Mouse (Mus musculus) spleen, adult 18-20 months (tissue): ENCODE measurements around the gene Retsat.

Experiments
- DNase-seq, 2 experiments: peaks; one replicate each; pipeline ENCODE4 v3.0.0; 2022; ENCODE audit warnings: mixed read lengths in 2 of 2

Retsat gene

GRCm38 (mm10) chr6:72590111-72590510 lies 8.2 kb upstream of the Retsat start:
- DNase-seq = no peak

DNA sequence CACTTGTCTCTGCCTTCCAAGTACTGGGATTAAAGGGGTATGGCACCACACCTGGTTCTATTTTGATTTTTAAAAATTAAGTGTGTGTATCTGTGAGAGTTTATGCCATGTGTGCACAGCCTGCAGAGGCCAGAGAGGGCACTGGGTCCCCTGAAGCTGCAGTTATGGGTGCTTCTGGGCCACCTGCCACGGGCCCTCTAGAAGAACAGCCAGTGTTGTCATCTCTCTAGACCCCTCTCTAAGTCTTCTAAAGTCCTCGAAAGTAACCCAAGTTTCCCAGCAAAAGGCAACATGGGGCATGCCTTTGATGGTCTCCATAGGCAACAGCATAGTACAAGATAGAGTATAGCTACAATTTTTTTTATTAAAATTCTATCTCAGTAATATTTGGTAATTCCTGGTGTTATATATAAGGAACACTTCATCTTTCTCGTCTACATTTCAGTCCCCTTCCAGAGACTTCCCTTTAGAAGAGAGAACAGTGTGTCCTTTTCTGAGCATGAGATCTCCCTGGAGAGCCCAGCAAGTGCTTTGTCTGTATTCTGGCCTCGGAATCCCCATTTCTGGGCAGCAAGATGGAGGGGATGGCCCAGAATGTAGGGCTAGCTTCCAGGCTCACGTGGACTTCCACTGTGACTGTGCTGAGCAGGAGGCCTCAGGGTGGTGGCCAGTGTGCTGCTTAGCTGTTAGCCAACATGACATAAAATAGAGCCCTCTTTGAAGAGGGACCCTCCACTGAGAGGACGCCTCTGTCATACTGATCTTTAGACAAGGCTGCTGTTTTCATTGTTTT lies 5.1 kb upstream of the Retsat start:
- no peak for DNase-seq

GRCm38 (mm10) chr6:72593914-72594313 lies 4.4 kb upstream of the Retsat start:
- DNase-seq = no peak

- no peak for DNase-seq
Observed at GRCm38 (mm10) chr6:72597083-72597874, 996 bp upstream of the Retsat start.

DNA sequence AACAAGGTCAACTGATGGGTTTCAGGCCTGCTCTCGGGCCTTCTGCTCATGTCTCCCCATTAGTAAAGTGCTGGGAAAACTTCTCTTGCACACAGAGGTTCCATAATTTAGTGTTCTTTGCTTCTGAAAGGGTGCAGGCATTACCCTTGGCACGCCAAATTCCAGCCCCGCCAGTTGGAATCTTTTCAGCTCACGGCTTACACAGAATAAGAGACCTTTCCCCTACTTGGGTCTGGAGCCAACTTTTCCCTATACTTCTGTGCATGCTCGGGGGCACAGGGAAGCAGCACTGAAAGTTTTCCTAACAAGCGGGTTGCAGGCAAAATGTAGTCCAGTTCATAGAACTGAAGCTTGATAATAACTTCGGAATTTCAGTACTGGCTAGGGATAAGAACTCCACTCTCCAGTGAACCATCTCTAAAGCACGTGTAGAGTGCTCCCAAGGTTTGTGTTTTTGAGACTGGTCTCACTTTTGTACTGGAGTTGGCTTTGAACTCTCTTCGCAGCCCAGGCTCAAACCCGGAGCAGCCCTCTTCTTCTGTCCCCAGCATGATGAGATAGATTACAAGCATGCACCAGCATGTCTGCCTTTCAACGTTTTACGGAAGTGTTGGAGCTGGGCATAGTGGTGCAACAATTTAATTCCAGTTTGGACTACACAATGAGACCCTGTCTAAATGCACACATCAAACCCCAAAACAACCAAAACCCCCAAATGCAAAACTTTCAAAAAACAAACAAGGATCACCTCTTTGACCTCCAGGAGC lies 699 bp downstream of the Retsat start:
- no peak for DNase-seq

- DNase-seq = no peak
Observed at GRCm38 (mm10) chr6:72600216-72600615, 1.9 kb downstream of the Retsat start.

DNA sequence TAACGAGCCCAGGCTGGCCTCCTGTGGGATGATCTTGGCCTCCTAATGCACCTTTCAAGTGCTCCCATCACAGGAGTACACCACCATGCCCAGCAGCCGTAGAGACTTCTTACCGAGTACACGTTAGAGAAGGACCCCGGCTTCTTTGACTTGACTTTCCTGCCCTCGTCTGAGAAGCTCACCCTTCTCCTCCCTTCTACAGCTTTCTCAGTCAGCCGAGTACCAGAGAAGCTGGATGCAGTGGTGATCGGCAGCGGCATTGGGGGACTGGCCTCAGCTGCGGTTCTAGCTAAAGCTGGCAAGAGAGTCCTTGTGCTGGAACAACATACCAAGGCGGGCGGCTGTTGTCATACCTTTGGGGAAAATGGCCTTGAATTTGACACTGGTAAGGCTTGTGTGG lies 2.5 kb downstream of the Retsat start:
- no peak for DNase-seq

GRCm38 (mm10) chr6:72601732-72602131 lies 3.5 kb downstream of the Retsat start:
- DNase-seq = peak; percentile 70 to 86

DNA sequence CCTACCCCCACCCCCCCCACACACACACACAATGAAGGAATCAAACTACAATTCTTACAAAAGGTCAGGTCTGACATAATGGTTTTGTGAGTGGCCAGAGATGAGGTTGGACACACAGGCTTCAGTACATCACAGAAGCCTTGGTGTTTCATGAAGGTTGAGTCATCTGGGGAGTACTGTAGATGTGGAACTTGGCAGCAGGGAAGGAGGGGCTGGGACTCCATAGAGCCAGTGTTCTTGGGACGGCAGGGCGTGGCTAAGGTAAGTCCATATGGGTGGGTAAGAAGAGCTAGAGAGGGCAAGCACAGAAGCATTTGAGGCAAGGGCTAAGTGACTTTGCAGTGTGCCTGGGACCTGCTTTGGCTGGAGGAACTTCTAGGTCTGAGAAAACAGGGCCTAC lies 5.8 kb downstream of the Retsat start:
- DNase-seq = no peak

- no peak for DNase-seq
Observed at GRCm38 (mm10) chr6:72607060-72607459, 8.8 kb downstream of the Retsat start.

DNA sequence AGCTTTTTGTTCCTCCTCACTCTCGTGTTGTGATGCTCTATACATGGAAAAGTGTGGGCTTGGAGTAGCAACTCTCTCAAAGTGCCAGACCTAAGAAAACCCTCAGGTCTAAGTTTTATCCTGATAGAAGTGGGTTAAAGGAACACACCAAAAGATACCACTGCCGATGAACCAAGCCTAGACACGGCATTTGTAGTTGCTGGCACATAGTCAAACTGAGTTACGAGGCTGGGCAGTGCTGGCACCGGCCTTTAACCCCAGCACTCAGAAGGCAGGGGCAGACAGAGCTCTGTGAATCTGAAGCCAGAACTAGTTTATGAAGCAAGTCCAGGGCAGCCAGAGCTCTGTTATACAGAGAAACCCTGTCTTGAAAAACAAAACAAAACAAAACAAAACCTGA lies 9.4 kb downstream of the Retsat start:
- no peak for DNase-seq

DNA sequence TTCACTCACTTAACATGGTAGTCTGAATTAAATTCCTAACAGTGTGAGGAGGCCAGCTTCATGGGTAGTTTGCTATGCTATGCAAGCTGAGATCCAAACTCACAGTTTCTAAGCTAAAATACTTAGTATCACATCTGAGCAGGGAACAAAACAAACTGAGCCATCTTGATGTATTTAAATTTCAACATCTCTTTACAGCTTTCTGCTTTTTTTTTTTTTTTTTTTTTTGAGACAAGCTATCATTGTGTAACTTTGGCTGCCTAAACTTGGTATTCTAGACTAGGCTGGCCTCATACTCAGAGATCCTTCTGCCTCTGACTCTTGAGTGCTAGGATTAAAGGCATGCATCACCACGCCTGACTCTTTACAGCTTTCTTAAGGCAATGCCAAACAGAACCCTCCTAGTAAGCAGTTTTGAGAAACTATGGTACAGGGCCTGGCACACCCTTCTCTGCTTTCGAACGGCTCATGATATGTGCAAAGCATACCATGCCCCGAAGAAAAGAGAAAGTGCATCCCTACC lies 10.4 kb downstream of the Retsat start:
- no peak for DNase-seq

- no peak for DNase-seq
Observed at GRCm38 (mm10) chr6:72610261-72610660, 12.0 kb downstream of the Retsat start.

DNA sequence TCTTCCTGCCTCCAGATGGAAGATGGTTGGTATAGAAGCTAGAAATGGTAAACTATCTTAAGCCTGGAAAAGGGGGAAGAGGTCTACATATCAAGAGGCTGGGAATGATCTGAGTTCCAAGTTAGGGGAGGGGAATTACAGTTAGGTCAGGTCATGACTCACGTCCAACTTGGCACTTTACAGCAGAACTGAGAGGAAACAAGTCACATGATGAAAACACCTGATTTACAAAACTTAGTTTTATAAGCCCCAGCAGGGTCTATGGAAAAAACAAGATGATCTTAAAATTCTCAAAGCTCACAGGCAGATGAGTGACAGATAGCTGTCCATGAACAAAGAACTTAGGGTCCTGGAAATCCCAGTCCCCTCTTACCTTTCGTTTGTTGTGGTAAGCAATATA lies 16.9 kb downstream of the Retsat start:
- DNase-seq = no peak

DNA sequence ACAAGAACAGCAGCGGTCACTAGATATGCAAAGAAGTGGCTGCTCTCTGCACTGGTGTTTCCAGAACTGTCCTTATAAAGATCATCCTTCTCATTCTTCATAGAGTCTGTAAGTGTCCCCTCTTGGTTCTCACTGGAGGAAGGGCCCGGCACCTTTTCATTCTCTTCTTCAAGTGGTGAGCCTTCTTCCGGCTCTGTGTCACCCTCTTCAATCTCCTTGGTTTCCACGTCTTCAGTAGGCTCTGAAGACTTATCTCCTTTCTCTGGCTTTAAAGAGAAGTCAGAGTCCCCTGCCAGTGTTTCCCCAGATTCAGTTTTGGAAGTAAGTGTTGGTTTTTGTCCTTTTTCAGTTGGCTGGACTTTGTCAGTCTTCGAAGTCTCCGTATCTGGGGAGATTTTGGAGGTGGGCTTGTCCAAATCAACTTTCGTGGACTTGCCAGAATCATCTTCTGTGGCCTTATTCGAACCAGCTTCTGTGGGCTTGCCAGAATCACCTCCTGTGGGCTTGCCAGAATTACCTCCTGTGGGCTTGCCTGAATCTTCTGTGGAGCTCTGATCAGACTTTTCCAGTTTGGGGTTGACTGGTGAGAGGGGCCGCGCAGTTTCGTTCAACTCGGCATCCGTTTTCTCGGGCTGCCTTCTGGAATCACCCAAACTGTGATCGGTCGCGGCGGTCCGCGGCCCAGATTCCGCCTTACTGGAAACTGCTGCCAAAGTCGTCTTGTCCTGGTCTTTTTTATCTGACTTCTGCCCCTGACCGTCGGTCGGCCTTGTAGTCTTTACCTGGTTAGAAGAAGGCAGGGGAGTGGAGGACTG lies 17.5 kb downstream of the Retsat start:
- peak in 1 of 2 experiments; percentile 31 for DNase-seq

GRCm38 (mm10) chr6:72616643-72617288 lies 18.5 kb downstream of the Retsat start, which contains the start of gene Tgoln1:
Gene Tgoln1, minus strand, starts transcription at chr6:72617000.
- DNase-seq = peak; percentile 91 to 94

GRCm38 (mm10) chr6:72619734-72620532 lies 21.7 kb downstream of the Retsat start:
- no peak for DNase-seq

DNA sequence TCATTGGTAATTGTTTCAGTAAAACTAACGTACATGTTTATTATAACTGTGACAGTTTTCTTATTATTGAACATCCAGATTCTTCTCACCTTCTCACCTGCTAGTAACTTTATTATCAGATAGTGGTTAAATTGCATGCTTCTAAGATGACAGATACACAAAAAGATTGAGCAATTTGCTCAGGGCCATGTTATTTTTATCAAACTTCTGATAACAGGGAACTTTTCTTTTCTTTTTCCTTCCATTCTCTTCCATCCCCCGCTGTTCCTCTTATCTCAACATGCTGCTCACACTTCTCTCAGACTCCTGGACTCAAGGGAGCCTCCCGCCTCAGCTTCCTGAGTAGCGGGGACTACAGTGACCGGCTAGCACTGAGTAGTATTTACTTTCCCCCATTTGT lies 22.6 kb downstream of the Retsat start:
- no peak for DNase-seq

GRCm38 (mm10) chr6:72622917-72623316 lies 24.6 kb downstream of the Retsat start:
- no peak for DNase-seq

DNA sequence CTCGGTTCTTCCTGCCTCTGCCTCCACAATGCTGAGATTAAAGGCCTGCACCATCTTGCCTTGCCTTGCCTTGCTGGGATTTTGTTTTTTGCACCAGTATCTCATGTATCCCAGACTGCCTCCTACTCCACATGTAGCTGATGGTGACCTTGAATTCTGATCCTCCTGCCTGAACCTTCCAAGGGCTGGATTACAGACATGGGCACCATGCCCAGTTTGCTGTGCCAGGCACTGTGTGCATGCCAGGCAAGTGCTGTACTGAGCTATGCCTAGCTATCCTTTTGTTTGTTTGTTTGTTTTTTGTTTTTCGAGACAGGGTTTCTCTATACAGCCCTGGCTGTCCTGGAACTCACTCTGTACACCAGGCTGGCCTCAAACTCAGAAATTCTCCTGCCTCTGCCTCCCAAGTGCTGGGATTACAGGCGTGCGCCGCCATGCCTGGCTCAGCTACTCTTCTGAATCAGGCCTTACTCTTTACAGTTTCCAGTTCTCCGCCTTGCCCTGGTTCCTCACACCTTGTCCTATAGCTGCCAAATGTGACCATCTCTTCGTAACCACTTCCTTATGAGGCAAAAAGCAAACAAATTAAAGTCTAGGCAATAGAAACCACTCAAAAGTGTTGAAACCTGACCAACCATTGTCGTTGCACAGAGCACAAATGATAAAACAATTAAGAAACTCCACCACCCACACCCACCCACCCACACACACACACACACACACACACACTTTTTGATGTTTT lies 25.6 kb downstream of the Retsat start:
- no peak for DNase-seq
